Mouse (Mus musculus): Measurements from ENCODE around the gene Rhbdl1.

GRCm38 (mm10) chr17:25785281-25785745 is 51.8 kb downstream of the Rhbdl1 start, which contains the start of gene Haghl:
- TF ChIP-seq CTCF (IDR thresholded peaks at IDR 0.05; ENCODE audit: extremely low read depth, insufficient read depth, low read length): no peak
- TF ChIP-seq POLR2A (IDR thresholded peaks at IDR 0.05; ENCODE audit: extremely low read depth, insufficient read depth, low read length): peak; percentile 94

Data from cortical plate, adult 2 months (tissue).